Mouse (Mus musculus) C2C12 (cell line): ENCODE data around the gene Atp5s.

ENCODE experiments used
- CEBPB ChIP-seq: IDR thresholded peaks from one replicate; pipeline ENCODE4 v1.6.1; 2011; ENCODE audit warnings: low read depth, mild to moderate bottlenecking, control low read depth, moderate library complexity
- CTCF ChIP-seq: IDR thresholded peaks from one replicate; pipeline ENCODE4 v1.5.1; 2011; ENCODE audit not compliant: control insufficient read depth, insufficient read depth, insufficient read length
- USF1 ChIP-seq: IDR thresholded peaks from one replicate; pipeline ENCODE4 v1.6.1; 2011; ENCODE audit warnings: low read depth, mild to moderate bottlenecking, control low read depth, moderate library complexity

- TF ChIP-seq CTCF (no peak), USF1 (no peak), CEBPB (no peak)
Measured at GRCm38 (mm10) chr12:69765543-69765942, 40.8 kb downstream of the Atp5s start.
